9 mouse cellular contexts compared by ENCODE assay signal in the genomic region with DNA sequence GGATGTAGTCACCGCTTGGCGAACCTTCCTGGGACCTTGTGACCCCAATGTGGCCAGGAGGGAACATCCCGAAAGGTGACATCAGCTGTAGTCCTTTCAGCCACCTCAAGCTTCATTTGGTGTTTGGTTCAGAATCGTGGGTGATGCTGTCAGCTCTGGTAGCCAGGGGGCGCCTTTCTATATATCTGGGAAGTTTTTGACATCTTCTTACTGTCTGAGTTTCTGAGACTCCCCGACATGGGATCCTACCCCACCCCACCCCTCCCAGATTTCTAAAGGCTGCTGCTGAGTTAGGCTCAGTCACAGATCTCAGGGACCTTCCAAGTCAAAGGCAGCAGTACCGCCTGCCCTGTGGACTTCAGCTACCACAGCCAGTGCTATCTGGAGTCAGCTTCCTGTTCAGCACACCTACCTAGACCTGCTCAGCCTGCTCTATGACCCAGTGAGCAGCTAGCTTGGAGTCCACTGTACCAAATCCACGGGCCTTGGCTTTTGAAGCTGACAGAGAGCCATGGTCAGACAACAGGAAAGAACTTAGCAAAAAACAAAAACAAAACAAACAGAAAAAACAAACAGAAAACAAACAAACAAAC. TPM values are rescaled to one million over a fixed set of nuclear protein-coding genes. Genes with fewer than 3 reads are reported as not detected.
A peak's percentile ranks its signal among the peaks of the same experiment; 100 is the strongest.
DNase-seq lines count a peak whose midpoint lies in the region; ATAC-seq and TF ChIP-seq lines count a peak whose summit lies in the region.
"Had no signal": no experiment of that assay in that cellular context is flagged by ENCODE, and none has a peak within 500 bp of the region (broad histone marks: within the 10 kb centered on the region; RNA-seq: fewer than 3 reads in every experiment).

No protein-coding gene starts in this region.

- no peaks in the 10 kb centered on the region for H3K4me1 ChIP-seq in spleen, adult 2 months (ENCODE audit: control insufficient read depth, insufficient read depth, insufficient read length)
- peaks cover 10% of the 10 kb centered on the region for H3K4me1 ChIP-seq in liver, embryonic 11.5 days (replicated peaks; ENCODE audit: control insufficient read depth, insufficient read depth, low read length)
- H3K4me1 ChIP-seq in hindbrain, embryonic 10.5 days (replicated peaks) = no peaks in the 10 kb centered on the region
- H3K4me1 ChIP-seq: midbrain, embryonic 15.5 days had no signal

- no peak overlapping the region for H3K9ac ChIP-seq in liver, embryonic 11.5 days (ENCODE audit: low read depth, low read length)
- H3K9ac ChIP-seq: midbrain, embryonic 15.5 days had no signal

- H3K4me3 ChIP-seq in spleen, adult 2 months (ENCODE audit: extremely low read depth, insufficient read depth, insufficient read length) = no peak overlapping the region
- H3K4me3 ChIP-seq in liver, embryonic 11.5 days (ENCODE audit: low read depth, low read length) = no peak overlapping the region
- no peak overlapping the region for H3K4me3 ChIP-seq in hindbrain, embryonic 10.5 days
- H3K4me3 ChIP-seq: midbrain, embryonic 15.5 days had no signal

- H3K27ac ChIP-seq in spleen, adult 2 months (ENCODE audit: insufficient read depth, low read length) = no peak overlapping the region
- H3K27ac ChIP-seq in liver, embryonic 11.5 days (ENCODE audit: low read depth, low read length) = no peak overlapping the region
- H3K27ac ChIP-seq in hindbrain, embryonic 10.5 days = no peak overlapping the region
- H3K27ac ChIP-seq: midbrain, embryonic 15.5 days had no signal

- no peaks in the 10 kb centered on the region for H3K9me3 ChIP-seq in liver, embryonic 11.5 days (ENCODE audit: control insufficient read depth, low read length)
- H3K9me3 ChIP-seq in hindbrain, embryonic 10.5 days = no peaks in the 10 kb centered on the region
- H3K9me3 ChIP-seq: midbrain, embryonic 15.5 days had no signal

- no peaks in the 10 kb centered on the region for H3K36me3 ChIP-seq in spleen, adult 2 months (ENCODE audit: control insufficient read depth, insufficient read depth, low read length)
- no peaks in the 10 kb centered on the region for H3K36me3 ChIP-seq in liver, embryonic 11.5 days (ENCODE audit: control insufficient read depth, insufficient read depth, low read length)
- H3K36me3 ChIP-seq in hindbrain, embryonic 10.5 days = peaks cover 7% of the 10 kb centered on the region
- H3K36me3 ChIP-seq: midbrain, embryonic 15.5 days had no signal

- ATAC-seq in liver, embryonic 11.5 days (replicated peaks; ENCODE audit: low FRiP score) = peak; percentile 40; the same call in 1 of the 2 replicates
- ATAC-seq: midbrain, embryonic 15.5 days had no signal

- H3K4me2 ChIP-seq in liver, embryonic 11.5 days = peak overlapping the region; percentile 63
- H3K4me2 ChIP-seq: midbrain, embryonic 15.5 days had no signal

- no peak for DNase-seq in spleen, adult 2 months (ENCODE audit: low read depth in 1 of 2, low spot score in 2 of 2)
- no peak for DNase-seq in spleen, adult 12 weeks (ENCODE audit: low spot score)
- peak; percentile 37 for DNase-seq in c-Kit-positive CD71-positive TER-119-negative erythroid progenitor cells, embryonic 14.5 days (ENCODE audit: low read depth)
- DNase-seq in liver, embryonic 11.5 days (ENCODE audit: low spot score) = no peak
- peak; percentile 18 for DNase-seq in thymus, postnatal 25 days
- DNase-seq in gastrocnemius, postnatal 14 days = no peak
- DNase-seq in hindbrain, embryonic 10.5 days (ENCODE audit: low spot score) = no peak

- WGBS in spleen, adult 2 months = 53% methylated on average over 8 of the region's 8 CpGs
- 56% methylated on average over 8 of the region's 8 CpGs for WGBS in liver, embryonic 11.5 days
- 65% methylated on average over 8 of the region's 8 CpGs for WGBS in hindbrain, embryonic 10.5 days

- intact Hi-C loops in gastrocnemius, postnatal 14 days (cut with DNase I; ENCODE audit: low total_unique reads) = loop anchor here (10.0 kb wide), 1 partner anchor 195 kb away; no protein-coding TSS in a partner anchor

- peak; percentile 9; the same call in 1 of the 2 replicates for TF ChIP-seq CTCF in spleen, adult 2 months (IDR thresholded peaks at IDR 0.05; ENCODE audit: extremely low read depth, insufficient read depth, insufficient read length, insufficient replicate concordance)

- H3K27me3 ChIP-seq in spleen, adult 2 months (ENCODE audit: control insufficient read depth, insufficient read depth, low read length) = no peaks in the 10 kb centered on the region
- no peaks in the 10 kb centered on the region for H3K27me3 ChIP-seq in liver, embryonic 11.5 days (replicated peaks; ENCODE audit: control insufficient read depth, insufficient read depth, low read length)
- H3K27me3 ChIP-seq in hindbrain, embryonic 10.5 days (ENCODE audit: insufficient read depth, poor library complexity, severe bottlenecking) = no peaks in the 10 kb centered on the region
- H3K27me3 ChIP-seq: midbrain, embryonic 15.5 days had no signal

- no peak for TF ChIP-seq POLR2A in spleen, adult 2 months (IDR thresholded peaks at IDR 0.05; ENCODE audit: low read depth, low read length)

RNA-seq across cellular contexts. Expression of a gene that starts 18.5 kb away (rescaled TPM):
- polyA plus RNA-seq in spleen, adult 2 months (2012; rRNA removed) = 0.57 and 0.94 TPM in 2 replicates
- polyA plus RNA-seq in liver, embryonic 11.5 days (2014; fragmentation: Nextera tagmentation; extraction: Ambion mirVana) = not detected in 2 replicates
- not detected for total RNA-seq in gastrocnemius, postnatal 14 days (2021)
- 1.3 TPM in 1 of 2 replicates, not detected in the other for polyA plus RNA-seq in hindbrain, embryonic 10.5 days (2016; fragmentation: Nextera tagmentation; extraction: Ambion mirVana)
- total RNA-seq: heart, postnatal 10 days had no signal

RNA-seq across cellular contexts. Expression of a gene that starts 32.6 kb away (rescaled TPM):
- 8.3 and 9.1 TPM in 2 replicates for polyA plus RNA-seq in spleen, adult 2 months (2012; rRNA removed)
- polyA plus RNA-seq in liver, embryonic 11.5 days (2014; fragmentation: Nextera tagmentation; extraction: Ambion mirVana) = 4.8 and 5.5 TPM in 2 replicates
- 1 to 10 TPM; 6.8 to 7.7 TPM for total RNA-seq in gastrocnemius, postnatal 14 days (2021)
- 10.9 and 16.0 TPM in 2 replicates for polyA plus RNA-seq in hindbrain, embryonic 10.5 days (2016; fragmentation: Nextera tagmentation; extraction: Ambion mirVana)

Comparison
In these comparisons a context has a peak if more than half of its experiments do, and no peak if none do; other contexts are left out.
1. DNase-seq: peak in c-Kit-positive CD71-positive TER-119-negative erythroid progenitor cells, embryonic 14.5 days (single experiment) and thymus, postnatal 25 days (single experiment); none in spleen, adult 2 months (0 of 2), spleen, adult 12 weeks (single experiment), liver, embryonic 11.5 days (single experiment), gastrocnemius, postnatal 14 days (single experiment) and hindbrain, embryonic 10.5 days (single experiment).